In genomic region chr17:29447323-29447722, GRCm38 (mm10) we compare ENCODE assay signal across 15 mouse cellular contexts. TPM values are rescaled to one million over a fixed set of nuclear protein-coding genes. Genes with fewer than 3 reads are reported as not detected.
DNase-seq lines count a peak whose midpoint lies in the region; ATAC-seq lines count a peak whose summit lies in the region.
"Had no signal": no experiment of that assay in that cellular context is flagged by ENCODE, and none has a peak within 500 bp of the region (broad histone marks: within the 10 kb centered on the region; RNA-seq: fewer than 3 reads in every experiment).

No protein-coding gene starts in this region.

- H3K4me3 ChIP-seq in megakaryocyte, embryonic 14.5 days (replicated peaks): peak overlapping the region; percentile 70
- H3K4me3 ChIP-seq in liver, embryonic 11.5 days (ENCODE audit: low read depth, low read length): no peak overlapping the region
- H3K4me3 ChIP-seq in stomach, embryonic 15.5 days (replicated peaks): no peak overlapping the region
- H3K4me3 ChIP-seq: kidney, embryonic 15.5 days had no signal

- 15% methylated on average over 3 of the region's 3 CpGs for WGBS in liver, embryonic 11.5 days
- 38% methylated on average over 3 of the region's 3 CpGs for WGBS in stomach, embryonic 15.5 days

- H3K9me3 ChIP-seq in megakaryocyte, embryonic 14.5 days: peaks cover 7% of the 10 kb centered on the region; the same call in 1 of the 2 replicates
- H3K9me3 ChIP-seq in liver, embryonic 11.5 days (ENCODE audit: control insufficient read depth, low read length): no peaks in the 10 kb centered on the region
- no peaks in the 10 kb centered on the region for H3K9me3 ChIP-seq in stomach, embryonic 15.5 days
- H3K9me3 ChIP-seq: kidney, embryonic 15.5 days had no signal

- H3K36me3 ChIP-seq in megakaryocyte, embryonic 14.5 days (replicated peaks; ENCODE audit: low read length): peaks cover 5% of the 10 kb centered on the region
- H3K36me3 ChIP-seq in liver, embryonic 11.5 days (ENCODE audit: control insufficient read depth, insufficient read depth, low read length): no peaks in the 10 kb centered on the region
- H3K36me3 ChIP-seq in stomach, embryonic 15.5 days: no peaks in the 10 kb centered on the region
- H3K36me3 ChIP-seq: kidney, embryonic 15.5 days had no signal

- no peak overlapping the region for H3K9ac ChIP-seq in liver, embryonic 11.5 days (ENCODE audit: low read depth, low read length)
- no peak overlapping the region for H3K9ac ChIP-seq in stomach, embryonic 15.5 days
- H3K9ac ChIP-seq: kidney, embryonic 15.5 days had no signal

- H3K4me2 ChIP-seq in liver, embryonic 11.5 days: peak overlapping the region; percentile 12
- H3K4me2 ChIP-seq in stomach, embryonic 15.5 days: no peak overlapping the region
- H3K4me2 ChIP-seq: kidney, embryonic 15.5 days had no signal

- peak overlapping the region; percentile 73 for H3K27ac ChIP-seq in liver, embryonic 11.5 days (ENCODE audit: low read depth, low read length)
- no peak overlapping the region for H3K27ac ChIP-seq in stomach, embryonic 15.5 days

- DNase-seq in NIH3T3 (ENCODE audit: low read depth): peak; percentile 79
- peak; percentile 56 for DNase-seq in liver, embryonic 11.5 days (ENCODE audit: low spot score)
- no peak for DNase-seq in thymus, postnatal 4 days
- DNase-seq in thymus, postnatal 10 days (ENCODE audit: low spot score in 2 of 2): no peak
- DNase-seq: adrenal gland, adult 8-10 months; cerebellum, adult 8-10 months; heart, postnatal 4 days; lung, adult 18-20 months; midbrain, embryonic 14.5 days had no signal

- no peak for ATAC-seq in megakaryocyte, adult 5-6 weeks (ENCODE audit: poor library complexity, severe bottlenecking)
- ATAC-seq in liver, embryonic 11.5 days (replicated peaks; ENCODE audit: low FRiP score): peak; percentile 78
- peak; percentile 66 for ATAC-seq in stomach, embryonic 15.5 days (ENCODE audit: insufficient read depth, low FRiP score, low read depth)
- ATAC-seq in frontal cortex, adult (ENCODE audit: low TSS enrichment): no peak
- ATAC-seq: Patski had no signal

- no peaks in the 10 kb centered on the region for H3K27me3 ChIP-seq in megakaryocyte, embryonic 14.5 days (replicated peaks)
- H3K27me3 ChIP-seq in liver, embryonic 11.5 days (replicated peaks; ENCODE audit: control insufficient read depth, insufficient read depth, low read length): no peaks in the 10 kb centered on the region
- H3K27me3 ChIP-seq in stomach, embryonic 15.5 days (replicated peaks): no peaks in the 10 kb centered on the region
- H3K27me3 ChIP-seq: kidney, embryonic 15.5 days; Patski had no signal

- H3K4me1 ChIP-seq in megakaryocyte, embryonic 14.5 days: peaks cover 86% of the 10 kb centered on the region
- peaks cover 70% of the 10 kb centered on the region for H3K4me1 ChIP-seq in liver, embryonic 11.5 days (replicated peaks; ENCODE audit: control insufficient read depth, insufficient read depth, low read length)
- H3K4me1 ChIP-seq in stomach, embryonic 15.5 days: peaks cover 23% of the 10 kb centered on the region

RNA-seq across cellular contexts. Expression of gene Pim1, which starts 43.2 kb away (rescaled TPM):
- polyA plus RNA-seq in megakaryocyte, embryonic 14.5 days (2012; ENCODE audit: insufficient read depth, low replicate concordance): 350 and 629 TPM in 2 replicates
- total RNA-seq in megakaryocyte, adult 5-6 weeks (2015): 65.2 and 66.9 TPM in 2 replicates
- 155 and 168 TPM in 2 replicates for total RNA-seq in megakaryocyte, adult 5-6 weeks (2017)
- 41.6 and 47.0 TPM in 2 replicates for polyA plus RNA-seq in liver, embryonic 11.5 days (2014; fragmentation: Nextera tagmentation; extraction: Ambion mirVana)
- 11.5 and 20.9 TPM in 2 replicates for polyA plus RNA-seq in stomach, embryonic 15.5 days (2015; fragmentation: Nextera tagmentation; extraction: Ambion mirVana)

Comparison
In these comparisons a context has a peak if more than half of its experiments do, and no peak if none do; other contexts are left out.
1. ATAC-seq: peak in liver, embryonic 11.5 days (single experiment) and stomach, embryonic 15.5 days (single experiment); none in megakaryocyte, adult 5-6 weeks (single experiment) and frontal cortex, adult (single experiment).
2. DNase-seq: peak in NIH3T3 (single experiment) and liver, embryonic 11.5 days (single experiment); none in thymus, postnatal 4 days (single experiment) and thymus, postnatal 10 days (0 of 2).